Mouse (Mus musculus) neural tube, embryonic 11.5 days (tissue): ENCODE measurements around the gene Rusc2. TPM values are rescaled to one million over a fixed set of nuclear protein-coding genes. Genes with fewer than 3 reads are reported as not detected.

ENCODE experiments used
- ATAC-seq: fragments of 200-750 bp; cut with Nextera tagmentation; 2 replicates; pipeline ENCODE4 v1.8.0; 2017; ENCODE audit warnings: moderate number of reproducible peaks, mild to moderate bottlenecking, moderate TSS enrichment, moderate library complexity; ENCODE audit not compliant: insufficient read depth, low FRiP score, low TSS enrichment
- DNase-seq: peaks from one replicate; pipeline ENCODE4 v3.0.0-alpha.2; 2015; ENCODE audit warnings: low spot score
- H3K27ac ChIP-seq: fragments of 300-500 bp; sonication (generic); 2 replicates; pipeline ENCODE4 v1.5.1; 2014; ENCODE audit warnings: low read depth, mild to moderate bottlenecking, low read length
- H3K27me3 ChIP-seq: fragments of 300-500 bp; sonication (generic); 2 replicates; pipeline ENCODE4 v1.6.1; 2014; ENCODE audit warnings: mild to moderate bottlenecking, low read length, mixed read lengths; ENCODE audit not compliant: control insufficient read depth, insufficient read depth
- H3K36me3 ChIP-seq: fragments of 300-500 bp; sonication (generic); 2 replicates; pipeline ENCODE4 v1.6.1; 2014; ENCODE audit warnings: mild to moderate bottlenecking, low read length, moderate library complexity, mixed read lengths; ENCODE audit not compliant: control insufficient read depth, insufficient read depth
- H3K4me1 ChIP-seq: fragments of 300-500 bp; sonication (generic); 2 replicates; pipeline ENCODE4 v1.6.1; 2014; ENCODE audit warnings: low read length, mixed read lengths; ENCODE audit not compliant: control insufficient read depth, insufficient read depth
- H3K4me2 ChIP-seq: fragments of 300-500 bp; sonication (generic); 2 replicates; pipeline ENCODE4 v1.6.1; 2014; ENCODE audit warnings: low read depth, mild to moderate bottlenecking, moderate library complexity
- H3K4me3 ChIP-seq: fragments of 300-500 bp; sonication (generic); 2 replicates; pipeline ENCODE4 v1.5.1; 2014; ENCODE audit warnings: low read depth, low read length
- H3K9ac ChIP-seq: fragments of 300-500 bp; sonication (generic); 2 replicates; pipeline ENCODE4 v1.6.1; 2014; ENCODE audit warnings: mild to moderate bottlenecking, low read length
- H3K9me3 ChIP-seq: fragments of 300-500 bp; sonication (generic); 2 replicates; pipeline ENCODE4 v1.6.1; 2016; ENCODE audit warnings: low read length; ENCODE audit not compliant: control insufficient read depth
- WGBS: fragments of 180-500 bp; shearing (Covaris S2); extraction: QIAGEN DNeasy Blood & Tissue Kit; methylation state at CpG from one replicate; pipeline ENCODE4 v1.1.7; 2014; 5-methylcytosine and 5-hydroxymethylcytosine counted together
- polyA plus RNA-seq: library from polyadenylated mRNA; unstranded; fragments of >200 nt; fragmentation: Nextera tagmentation; extraction: Ambion mirVana; gene quantifications from 2 replicates; pipeline ENCODE4 v1.2.1, GENCODE M21; 2014

The Rusc2 gene
- polyA plus RNA-seq, 1 experiment from 2014 or later = 17.9 TPM

GRCm38 (mm10) chr4:43391521-43392050 is 9.8 kb downstream of the Rusc2 start:
- H3K9ac ChIP-seq = no peak overlapping the region
- ATAC-seq (no peak), DNase-seq (no peak)
- no peak overlapping the region for H3K4me3 ChIP-seq
- WGBS = 71% methylated on average over 3 of the region's 3 CpGs
- no peak overlapping the region for H3K4me2 ChIP-seq
- H3K9me3 ChIP-seq = no peaks in the 10 kb centered on the region
- no peak overlapping the region for H3K27ac ChIP-seq
- no peaks in the 10 kb centered on the region for H3K27me3 ChIP-seq
- no peaks in the 10 kb centered on the region for H3K36me3 ChIP-seq
- H3K4me1 ChIP-seq = no peaks in the 10 kb centered on the region

GRCm38 (mm10) chr4:43394345-43394891 is 12.6 kb downstream of the Rusc2 start:
- Histone ChIP-seq H3K4me2 (no peak overlapping the region), H3K27me3 (no peaks in the 10 kb centered on the region), H3K9ac (no peak overlapping the region), H3K9me3 (no peaks in the 10 kb centered on the region), H3K36me3 (no peaks in the 10 kb centered on the region), H3K4me1 (0 out of 2 replicates have a peak, but pooled peaks cover 5% of the 10 kb centered on the region), H3K27ac (no peak overlapping the region), H3K4me3 (no peak overlapping the region)
- no peak for DNase-seq
- WGBS = 53% methylated on average over 15 of the region's 15 CpGs
- ATAC-seq = no peak

- DNase-seq = no peak
- Histone ChIP-seq H3K9me3 (no peaks in the 10 kb centered on the region), H3K4me3 (no peak overlapping the region), H3K27ac (no peak overlapping the region), H3K9ac (no peak overlapping the region), H3K27me3 (no peaks in the 10 kb centered on the region), H3K4me2 (no peak overlapping the region), H3K4me1 (0 out of 2 replicates have a peak, but pooled peaks cover 5% of the 10 kb centered on the region), H3K36me3 (no peaks in the 10 kb centered on the region)
- no peak for ATAC-seq
- 88% methylated on average over 5 of the region's 5 CpGs for WGBS
These were observed 13.4 kb downstream of the Rusc2 start for GRCm38 (mm10) chr4:43395147-43395546.

GRCm38 (mm10) chr4:43395836-43396235 is 14.1 kb downstream of the Rusc2 start:
- H3K27ac ChIP-seq = no peak overlapping the region
- no peaks in the 10 kb centered on the region for H3K36me3 ChIP-seq
- no peaks in the 10 kb centered on the region for H3K9me3 ChIP-seq
- DNase-seq (no peak), ATAC-seq (no peak)
- peaks cover 5% of the 10 kb centered on the region; the same call in 1 of the 2 replicates for H3K4me1 ChIP-seq
- no peak overlapping the region for H3K4me3 ChIP-seq
- H3K9ac ChIP-seq = no peak overlapping the region
- no peak overlapping the region for H3K4me2 ChIP-seq
- 64% methylated on average over 9 of the region's 9 CpGs for WGBS
- no peaks in the 10 kb centered on the region for H3K27me3 ChIP-seq

- H3K4me3 ChIP-seq = no peak overlapping the region
- no peak overlapping the region for H3K9ac ChIP-seq
- no peak overlapping the region for H3K4me2 ChIP-seq
- peaks cover 10% of the 10 kb centered on the region for H3K4me1 ChIP-seq
- 89% methylated on average over 5 of the region's 5 CpGs for WGBS
- no peaks in the 10 kb centered on the region for H3K36me3 ChIP-seq
- no peak overlapping the region for H3K27ac ChIP-seq
- H3K27me3 ChIP-seq = no peaks in the 10 kb centered on the region
- DNase-seq (no peak), ATAC-seq (no peak)
- H3K9me3 ChIP-seq = no peaks in the 10 kb centered on the region
These were observed 14.6 kb downstream of the Rusc2 start for GRCm38 (mm10) chr4:43396381-43396780.

- Histone ChIP-seq H3K4me3 (no peak overlapping the region), H3K9ac (no peak overlapping the region), H3K36me3 (no peaks in the 10 kb centered on the region), H3K4me1 (peaks cover 11% of the 10 kb centered on the region), H3K27ac (no peak overlapping the region), H3K27me3 (no peaks in the 10 kb centered on the region), H3K9me3 (no peaks in the 10 kb centered on the region), H3K4me2 (no peak overlapping the region)
- DNase-seq (no peak), ATAC-seq (no peak)
- WGBS = 75% methylated on average over 4 of the region's 4 CpGs
These were observed 16.2 kb downstream of the Rusc2 start for GRCm38 (mm10) chr4:43398014-43398413.

- no peaks in the 10 kb centered on the region for H3K36me3 ChIP-seq
- no peak overlapping the region for H3K9ac ChIP-seq
- DNase-seq = no peak
- H3K27ac ChIP-seq = no peak overlapping the region
- no peak overlapping the region for H3K4me2 ChIP-seq
- no peak overlapping the region for H3K4me3 ChIP-seq
- H3K27me3 ChIP-seq = no peaks in the 10 kb centered on the region
- no peaks in the 10 kb centered on the region for H3K9me3 ChIP-seq
- WGBS = 76% methylated on average over 17 of the region's 17 CpGs
- no peak for ATAC-seq
- peaks cover 11% of the 10 kb centered on the region for H3K4me1 ChIP-seq
These were observed 17.1 kb downstream of the Rusc2 start for GRCm38 (mm10) chr4:43398829-43399331.

- no peak overlapping the region for H3K27ac ChIP-seq
- 86% methylated on average over 31 of the region's 31 CpGs for WGBS
- H3K9me3 ChIP-seq = no peaks in the 10 kb centered on the region
- H3K36me3 ChIP-seq = no peaks in the 10 kb centered on the region
- ATAC-seq = no peak
- no peak overlapping the region for H3K4me3 ChIP-seq
- H3K9ac ChIP-seq = no peak overlapping the region
- H3K27me3 ChIP-seq = no peaks in the 10 kb centered on the region
- DNase-seq = no peak
- peaks cover 11% of the 10 kb centered on the region for H3K4me1 ChIP-seq
- no peak overlapping the region for H3K4me2 ChIP-seq
These were observed 17.8 kb downstream of the Rusc2 start for GRCm38 (mm10) chr4:43399391-43400131.
